Mouse (Mus musculus) heart, embryonic 12.5 days (tissue): Measurements from ENCODE around the gene Slc11a2. TPM values are rescaled to one million over a fixed set of nuclear protein-coding genes. Genes with fewer than 3 reads are reported as not detected.
"Not testable (repeated sequence)": the region's sequence is repeated elsewhere in the genome, so short reads cannot be mapped to it uniquely, and the experiment has no call there.

Experiments used
- ATAC-seq: fragments of 200-750 bp; cut with Nextera tagmentation; 2 replicates; pipeline ENCODE4 v1.8.0; 2017; ENCODE audit warnings: moderate TSS enrichment, moderate library complexity; ENCODE audit not compliant: insufficient number of reproducible peaks, low FRiP score
- H3K27ac ChIP-seq: fragments of 300-500 bp; sonication (generic); 2 replicates; pipeline ENCODE4 v1.5.1; 2016; ENCODE audit warnings: mild to moderate bottlenecking, moderate library complexity; ENCODE audit not compliant: poor library complexity, severe bottlenecking
- H3K27me3 ChIP-seq: fragments of 300-500 bp; sonication (generic); replicated peaks from 2 replicates; pipeline ENCODE4 v1.6.1; 2016; ENCODE audit warnings: mild to moderate bottlenecking, moderate library complexity
- H3K36me3 ChIP-seq: fragments of 300-500 bp; sonication (generic); 2 replicates; pipeline ENCODE4 v1.6.1; 2016; ENCODE audit warnings: mild to moderate bottlenecking, moderate library complexity
- H3K4me1 ChIP-seq: fragments of 300-500 bp; sonication (generic); replicated peaks from 2 replicates; pipeline ENCODE4 v1.6.1; 2016; ENCODE audit warnings: mild to moderate bottlenecking
- H3K4me2 ChIP-seq: fragments of 300-500 bp; sonication (generic); 2 replicates; pipeline ENCODE4 v1.6.1; 2016; ENCODE audit warnings: mild to moderate bottlenecking, moderate library complexity
- H3K4me3 ChIP-seq: fragments of 300-500 bp; sonication (generic); 2 replicates; pipeline ENCODE4 v1.5.1; 2016; ENCODE audit warnings: mild to moderate bottlenecking
- H3K9ac ChIP-seq: fragments of 300-500 bp; sonication (generic); 2 replicates; pipeline ENCODE4 v1.6.1; 2016; ENCODE audit warnings: mild to moderate bottlenecking, moderate library complexity
- H3K9me3 ChIP-seq: fragments of 300-500 bp; sonication (generic); replicated peaks from 2 replicates; pipeline ENCODE4 v1.6.1; 2016; ENCODE audit warnings: mild to moderate bottlenecking, moderate library complexity
- WGBS: fragments of 180-500 bp; shearing (Covaris S2); methylation state at CpG from one replicate; pipeline ENCODE4 v1.1.7; 2016; 5-methylcytosine and 5-hydroxymethylcytosine counted together
- polyA plus RNA-seq: library from polyadenylated mRNA; unstranded; fragments of >200 nt; fragmentation: Nextera tagmentation; extraction: Ambion mirVana; gene quantifications from 2 replicates; pipeline ENCODE4 v1.2.1, GENCODE M21; 2016

Slc11a2 gene
- polyA plus RNA-seq, 1 experiment from 2014 or later: 15.5 TPM

DNA sequence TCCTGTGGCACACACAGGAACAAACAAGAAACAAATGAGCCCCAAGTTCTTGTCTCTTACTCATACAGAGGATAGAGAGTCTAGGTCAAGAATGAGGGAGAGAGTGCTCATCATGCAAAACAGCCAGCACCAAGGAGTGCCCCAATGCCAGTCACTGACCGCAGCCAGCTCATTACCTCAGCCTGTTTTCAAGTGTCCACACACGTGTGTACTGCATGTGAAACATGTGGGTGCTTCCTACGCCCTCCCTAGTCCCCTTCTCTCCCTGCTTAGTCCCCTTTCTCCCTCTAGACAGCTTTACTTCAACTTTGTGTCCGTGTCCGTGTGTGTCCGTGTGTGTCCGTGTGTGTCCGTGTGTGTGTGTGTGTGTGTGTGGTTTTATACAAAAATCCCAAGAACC, 45.2 kb downstream of the Slc11a2 start:
- H3K27ac ChIP-seq: no peak overlapping the region
- no peaks in the 10 kb centered on the region for H3K36me3 ChIP-seq
- 86% methylated on average over 8 of the region's 8 CpGs for WGBS
- no peak for ATAC-seq
- H3K4me3 ChIP-seq: no peak overlapping the region
- peaks cover 4% of the 10 kb centered on the region; the same call in 1 of the 2 replicates for H3K27me3 ChIP-seq
- no peak overlapping the region for H3K4me2 ChIP-seq
- H3K9ac ChIP-seq: no peak overlapping the region
- no peaks in the 10 kb centered on the region for H3K9me3 ChIP-seq
- H3K4me1 ChIP-seq: no peaks in the 10 kb centered on the region

DNA sequence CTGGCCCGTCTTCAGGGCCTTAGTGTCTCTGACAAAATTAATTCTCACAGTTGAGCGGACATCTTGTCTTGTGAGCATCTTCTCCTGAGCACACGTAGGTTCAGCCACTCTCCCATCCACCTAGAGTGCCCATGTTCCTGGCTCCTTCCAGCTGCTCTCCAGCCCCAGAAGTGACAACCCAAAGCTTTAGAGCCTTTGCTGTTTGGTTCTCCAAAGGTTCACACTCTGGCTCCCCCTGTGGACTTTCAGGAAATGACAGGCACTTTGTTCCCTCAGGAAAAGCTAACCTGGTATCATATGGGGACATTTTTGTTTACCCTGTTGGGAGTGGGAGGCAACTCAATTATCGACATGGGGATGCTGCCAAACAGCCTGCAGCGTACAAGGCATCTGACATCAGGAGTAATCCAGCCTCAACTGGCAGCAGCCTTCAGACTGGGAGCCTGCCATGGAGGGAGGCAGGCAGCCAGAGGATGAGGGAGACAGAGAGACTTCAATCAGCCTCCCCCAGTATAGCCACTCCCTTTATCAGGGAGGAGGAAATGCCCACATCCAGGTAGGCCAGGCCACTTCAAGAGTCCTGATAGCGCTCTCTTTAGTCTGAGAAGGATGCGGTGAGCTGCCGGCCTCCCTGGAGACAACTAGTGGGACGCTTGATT, 46.9 kb downstream of the Slc11a2 start:
- not testable (repeated sequence) for H3K4me2 ChIP-seq, H3K36me3 ChIP-seq, H3K9ac ChIP-seq, H3K4me3 ChIP-seq, H3K27ac ChIP-seq, H3K4me1 ChIP-seq, H3K9me3 ChIP-seq, H3K27me3 ChIP-seq
- 42% methylated on average over 4 of the region's 9 CpGs for WGBS
- 0 out of 2 replicates have a peak, but pooled peaks have one; percentile 22 for ATAC-seq

DNA sequence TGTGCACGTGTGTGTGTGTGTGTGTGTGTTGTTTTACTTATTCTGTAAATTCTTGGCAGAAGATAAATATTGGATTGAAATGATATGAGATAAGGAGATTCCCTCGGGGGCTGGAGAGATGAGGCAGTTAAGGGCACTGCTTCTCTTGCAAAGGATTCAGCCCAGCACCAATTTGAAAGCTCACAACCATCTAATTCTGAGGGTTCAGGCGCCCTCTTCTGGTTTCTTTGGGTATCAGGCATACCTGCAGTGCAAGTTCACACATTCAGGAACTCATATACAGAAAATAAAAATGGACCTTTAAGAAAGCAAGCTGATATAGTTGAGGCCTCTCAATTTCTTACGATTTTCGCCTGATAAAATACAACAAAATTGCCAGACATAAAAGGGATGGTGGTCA, 49.8 kb downstream of the Slc11a2 start:
- ATAC-seq: no peak
- no peaks in the 10 kb centered on the region for H3K4me1 ChIP-seq
- no peaks in the 10 kb centered on the region for H3K36me3 ChIP-seq
- H3K9me3 ChIP-seq: no peaks in the 10 kb centered on the region
- no peak overlapping the region for H3K4me2 ChIP-seq
- no peak overlapping the region for H3K4me3 ChIP-seq
- WGBS: 27% methylated on average over 5 of the region's 5 CpGs
- H3K27me3 ChIP-seq: no peaks in the 10 kb centered on the region; the same call in 1 of the 2 replicates
- no peak overlapping the region for H3K27ac ChIP-seq
- H3K9ac ChIP-seq: no peak overlapping the region

DNA sequence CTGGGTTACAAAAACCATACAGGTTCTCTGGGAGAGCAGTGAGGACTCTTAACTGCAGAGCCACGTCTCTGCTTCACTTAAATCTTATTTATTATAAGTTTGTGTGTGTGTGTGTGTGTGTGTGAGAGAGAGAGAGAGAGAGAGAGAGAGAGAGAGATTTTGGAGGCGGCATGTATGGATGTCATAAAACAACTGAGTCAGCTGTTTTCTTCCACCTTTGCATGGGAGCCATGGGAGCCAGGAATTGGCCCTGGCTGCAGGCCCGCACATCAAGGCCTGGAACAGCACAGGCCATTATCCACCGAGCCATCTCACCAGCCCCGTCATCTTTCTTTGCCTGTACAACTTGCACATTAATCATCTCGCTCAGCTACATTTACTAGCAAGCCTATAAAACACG, 57.8 kb downstream of the Slc11a2 start:
- H3K9me3 ChIP-seq: peaks cover 9% of the 10 kb centered on the region
- H3K27ac ChIP-seq: no peak overlapping the region
- H3K4me1 ChIP-seq: no peaks in the 10 kb centered on the region
- H3K27me3 ChIP-seq: no peaks in the 10 kb centered on the region
- H3K4me2 ChIP-seq: no peak overlapping the region
- ATAC-seq: no peak
- whole genome bisulfite sequencing: 85% methylated on average over 7 of the region's 7 CpGs
- no peaks in the 10 kb centered on the region for H3K36me3 ChIP-seq
- no peak overlapping the region for H3K4me3 ChIP-seq
- no peak overlapping the region for H3K9ac ChIP-seq

DNA sequence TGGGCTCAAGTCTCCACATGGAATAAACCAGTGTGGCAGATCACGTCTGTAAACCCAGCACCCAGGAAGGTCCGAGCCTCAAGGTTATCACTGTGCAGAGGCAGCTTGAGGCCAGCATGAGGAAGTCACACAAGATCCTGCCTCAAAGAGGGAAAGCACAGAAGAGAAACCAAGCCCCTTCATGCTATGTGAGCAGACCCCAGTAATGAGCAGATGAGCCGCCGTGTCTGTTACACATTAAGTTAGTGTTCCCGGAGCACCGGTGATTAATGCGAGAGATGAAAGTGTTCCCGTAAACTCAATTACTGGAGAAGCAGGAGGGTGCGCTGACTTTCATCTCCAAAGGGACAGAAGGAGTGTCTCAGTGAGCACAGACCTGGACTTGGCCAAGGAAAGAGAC, 58.9 kb downstream of the Slc11a2 start:
- H3K4me1 ChIP-seq, H3K4me2 ChIP-seq, H3K4me3 ChIP-seq, H3K36me3 ChIP-seq, H3K9me3 ChIP-seq, H3K27ac ChIP-seq, H3K9ac ChIP-seq, H3K27me3 ChIP-seq, ATAC-seq: not testable (repeated sequence)
- 85% methylated on average over 9 of the region's 9 CpGs for WGBS

DNA sequence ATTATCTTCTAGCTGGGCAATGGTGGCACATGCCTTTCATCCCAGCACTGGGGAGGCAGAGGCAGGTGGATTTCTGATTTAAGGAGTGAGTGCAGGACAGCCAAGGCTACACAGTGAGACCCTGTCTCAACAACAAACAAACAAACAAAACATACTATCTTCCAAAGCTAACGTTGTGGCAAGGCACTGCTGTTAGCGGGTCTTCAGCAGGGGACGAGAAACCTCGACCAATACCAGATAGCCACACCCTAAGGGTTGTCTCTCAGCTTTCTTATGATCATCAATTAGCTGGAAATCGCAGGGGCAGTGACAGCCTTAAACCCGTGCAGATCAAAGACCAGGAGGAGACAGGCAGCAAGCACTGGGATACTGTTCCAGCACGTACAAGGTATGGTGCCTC, 60.6 kb downstream of the Slc11a2 start, which contains the start of gene Higd1c:
TSS of gene Higd1c (plus strand) at position 301 of the 400 bp plus-strand sequence.
- no peaks in the 10 kb centered on the region for H3K27me3 ChIP-seq
- no peak for ATAC-seq
- WGBS: 65% methylated on average over 7 of the region's 7 CpGs
- H3K27ac ChIP-seq: no peak within 1 kb of the TSS
- H3K4me2 ChIP-seq: no peak within 1 kb of the TSS
- no peaks in the 10 kb centered on the region for H3K36me3 ChIP-seq
- H3K4me3 ChIP-seq: no peak within 1 kb of the TSS
- H3K4me1 ChIP-seq: no peaks in the 10 kb centered on the region
- H3K9ac ChIP-seq: no peak within 1 kb of the TSS
- peaks cover 9% of the 10 kb centered on the region for H3K9me3 ChIP-seq

DNA sequence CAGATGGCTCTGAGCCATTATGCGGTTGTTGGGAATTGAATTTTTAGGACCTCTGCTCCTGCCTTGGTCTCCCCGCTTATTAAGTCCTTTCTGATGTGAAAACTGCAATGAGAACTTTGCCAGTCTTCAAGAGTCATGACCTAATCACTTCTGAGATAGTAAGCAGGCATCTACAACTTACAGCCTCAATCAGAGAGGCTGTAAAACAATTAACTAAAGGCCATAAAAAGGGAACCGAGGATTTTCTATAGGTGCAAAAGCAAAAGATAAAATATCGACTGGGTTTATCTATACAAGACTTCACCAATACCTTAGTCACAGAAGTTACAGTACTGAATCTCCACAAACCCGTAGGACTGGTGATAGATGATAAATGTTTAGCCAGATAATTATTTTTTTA, 69.0 kb downstream of the Slc11a2 start:
- H3K27ac ChIP-seq: no peak overlapping the region
- H3K9me3 ChIP-seq: no peaks in the 10 kb centered on the region
- peaks cover 11% of the 10 kb centered on the region for H3K4me1 ChIP-seq
- H3K27me3 ChIP-seq: no peaks in the 10 kb centered on the region
- no peak overlapping the region for H3K4me2 ChIP-seq
- WGBS: 78% methylated on average over 5 of the region's 5 CpGs
- H3K36me3 ChIP-seq: no peaks in the 10 kb centered on the region
- no peak overlapping the region for H3K9ac ChIP-seq
- no peak overlapping the region for H3K4me3 ChIP-seq
- no peak for ATAC-seq

DNA sequence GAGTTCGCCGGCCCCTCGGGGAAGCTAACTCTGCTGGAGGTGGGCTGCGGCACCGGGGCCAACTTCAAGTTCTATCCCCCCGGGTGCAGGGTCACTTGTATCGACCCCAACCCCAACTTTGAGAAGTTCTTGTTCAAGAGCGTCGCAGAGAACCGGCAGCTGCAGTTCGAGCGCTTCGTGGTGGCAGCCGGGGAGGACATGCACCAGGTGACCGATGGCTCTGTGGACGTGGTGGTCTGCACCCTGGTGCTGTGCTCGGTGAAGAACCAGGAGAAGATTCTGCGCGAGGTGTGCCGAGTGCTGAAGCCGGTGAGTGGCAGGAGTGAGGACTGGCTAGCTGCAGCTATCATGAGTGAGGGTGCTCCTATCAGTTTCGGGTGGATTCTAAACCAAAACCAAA, 71.5 kb downstream of the Slc11a2 start:
- H3K9ac ChIP-seq, H3K9me3 ChIP-seq, H3K27me3 ChIP-seq, H3K4me3 ChIP-seq, H3K4me2 ChIP-seq, ATAC-seq, H3K27ac ChIP-seq, H3K36me3 ChIP-seq: not testable (repeated sequence)
- peaks cover 28% of the 10 kb centered on the region for H3K4me1 ChIP-seq
- WGBS: 84% methylated on average over 18 of the region's 22 CpGs

DNA sequence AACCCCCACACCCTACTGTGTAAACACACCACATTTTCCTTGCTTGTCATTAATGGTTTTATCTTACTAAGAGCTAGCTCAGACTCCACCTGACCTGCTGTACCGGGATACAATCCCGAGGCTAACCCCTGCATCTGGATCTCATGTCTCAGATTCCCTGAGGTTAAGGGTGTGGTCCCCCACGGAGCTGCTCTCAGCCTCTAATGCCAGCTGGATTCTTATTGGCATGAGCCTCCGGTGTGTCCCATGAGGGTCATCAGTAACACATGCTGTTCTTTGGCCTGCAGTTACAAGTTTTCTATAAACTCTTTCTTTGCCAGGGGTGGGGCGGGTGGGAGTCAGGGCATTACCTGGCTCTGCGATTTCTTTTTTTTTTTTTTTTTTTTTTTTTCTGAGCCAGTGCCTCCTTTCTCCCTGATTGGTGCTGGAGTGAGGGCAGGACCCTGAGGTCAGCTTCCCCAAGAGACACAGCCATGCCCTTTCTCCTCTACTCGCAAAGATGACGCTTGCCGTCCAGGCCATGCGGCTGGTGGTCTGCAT, 72.1 kb downstream of the Slc11a2 start, which contains the start of the genes Methig1 and Mettl7a2:
TSS of gene Methig1 (plus strand) at position 439 of the 540 bp plus-strand sequence.
TSS of gene Mettl7a2 (plus strand) at position 490 of the 540 bp plus-strand sequence.
- Histone ChIP-seq H3K4me1 (peaks cover 28% of the 10 kb centered on the region), H3K9ac (no peak within 1 kb of the TSS), H3K9me3 (no peaks in the 10 kb centered on the region), H3K27ac (no peak within 1 kb of the TSS), H3K27me3 (no peaks in the 10 kb centered on the region), H3K4me3 (no peak within 1 kb of the TSS), H3K4me2 (no peak within 1 kb of the TSS), H3K36me3 (no peaks in the 10 kb centered on the region)
- ATAC-seq: no peak
- 82% methylated on average over 10 of the region's 10 CpGs for WGBS

DNA sequence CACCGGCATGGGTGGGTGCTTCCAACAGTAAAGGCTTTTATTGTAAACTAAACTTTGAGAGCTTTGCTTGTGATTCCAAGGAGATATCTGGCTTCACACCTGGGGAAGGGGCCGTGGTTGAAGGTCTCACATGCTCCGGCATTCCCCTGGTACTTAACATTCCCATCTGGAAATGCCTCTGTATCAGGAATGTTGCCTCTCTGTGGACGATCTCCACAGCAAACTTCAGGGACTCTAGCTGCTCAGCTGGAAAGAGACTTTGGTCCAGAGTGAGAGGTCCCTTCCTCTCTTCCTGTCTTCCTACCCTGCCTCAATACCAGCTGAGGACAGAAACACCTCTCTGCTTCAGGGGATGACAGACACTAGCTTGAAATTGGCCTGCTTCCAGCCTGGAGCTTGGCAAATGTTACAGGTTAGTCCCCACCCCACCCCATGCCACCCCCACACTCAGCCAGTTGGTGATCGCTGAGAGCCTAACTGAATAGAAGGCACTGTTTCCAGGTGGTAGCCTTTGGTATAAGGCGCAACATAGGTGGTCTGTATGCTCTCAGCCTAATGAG, 73.3 kb downstream of the Slc11a2 start:
- Histone ChIP-seq H3K9me3 (0 out of 2 replicates have a peak, but pooled peaks cover 3% of the 10 kb centered on the region), H3K9ac (no peak overlapping the region), H3K4me2 (no peak overlapping the region), H3K36me3 (no peaks in the 10 kb centered on the region), H3K27me3 (no peaks in the 10 kb centered on the region), H3K27ac (peak overlapping the region; percentile 39; the same call in 1 of the 2 replicates), H3K4me1 (peaks cover 28% of the 10 kb centered on the region), H3K4me3 (no peak overlapping the region)
- no peak for ATAC-seq
- 48% methylated on average over 6 of the region's 6 CpGs for WGBS

DNA sequence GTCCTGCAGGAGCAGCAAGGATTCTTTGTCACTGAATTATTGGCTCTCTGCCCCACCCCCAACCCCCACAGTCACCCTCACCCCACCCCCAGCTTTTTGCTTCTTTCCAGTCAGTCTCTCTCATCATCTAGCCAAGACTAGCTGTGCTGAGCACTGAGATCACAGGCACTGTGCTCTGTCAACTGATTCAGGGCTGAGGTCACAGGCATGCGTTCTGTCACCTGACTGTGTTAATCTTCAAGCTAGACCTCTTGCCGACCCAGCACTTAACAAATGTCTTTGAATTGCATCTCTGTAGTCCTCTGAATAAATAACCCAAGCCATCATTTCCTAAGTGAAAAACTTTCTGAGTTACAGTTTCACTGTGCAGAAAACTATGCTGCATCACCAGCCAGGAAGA, 75.4 kb downstream of the Slc11a2 start:
- Histone ChIP-seq H3K4me1 (peaks cover 28% of the 10 kb centered on the region), H3K9me3 (peaks cover 3% of the 10 kb centered on the region; the same call in 1 of the 2 replicates), H3K27ac (0 out of 2 replicates have a peak overlapping the region, but pooled peaks have one; percentile 33), H3K36me3 (no peaks in the 10 kb centered on the region), H3K27me3 (no peaks in the 10 kb centered on the region), H3K4me2 (no peak overlapping the region), H3K9ac (no peak overlapping the region), H3K4me3 (no peak overlapping the region)
- no peak for ATAC-seq
- WGBS: 17% methylated on average over 2 of the region's 2 CpGs
